Mouse (Mus musculus) erythroblast, embryonic 14.5 days (primary cell): Measurements from ENCODE around the gene Pgls.

Source experiments
- GATA1 ChIP-seq: IDR thresholded peaks from 2 replicates; pipeline ENCODE4 v1.6.1; 2012; ENCODE audit warnings: low read length, inconsistent platforms, mixed read lengths
- TAL1 ChIP-seq: IDR thresholded peaks from 3 replicates; pipeline ENCODE4 v1.6.1; 2012; ENCODE audit warnings: low read length, inconsistent platforms, mixed read lengths

GRCm38 (mm10) chr8:71626753-71627152, 34.8 kb downstream of the Pgls start:
- TF ChIP-seq GATA1 (no peak), TAL1 (no peak)
